Mouse (Mus musculus): ENCODE measurements around the gene Nrsn1. TPM values are rescaled to one million over a fixed set of nuclear protein-coding genes. Genes with fewer than 3 reads are reported as not detected.

Gene Nrsn1
- not detected in 4 replicates for total RNA-seq (2023)

GRCm38 (mm10) chr13:25270402-25270801 is at the start of gene Nrsn1:
TSS of gene Nrsn1 (minus strand) at chr13:25270502.

Other genes with a start within 250 kb of the Nrsn1 start
- not detected in 4 replicates for gene Dcdc2a, start 214.5 kb downstream of the Nrsn1 start, total RNA-seq (2023)

Measured in B cell, adult 62 days (primary cell).